In the genomic region with DNA sequence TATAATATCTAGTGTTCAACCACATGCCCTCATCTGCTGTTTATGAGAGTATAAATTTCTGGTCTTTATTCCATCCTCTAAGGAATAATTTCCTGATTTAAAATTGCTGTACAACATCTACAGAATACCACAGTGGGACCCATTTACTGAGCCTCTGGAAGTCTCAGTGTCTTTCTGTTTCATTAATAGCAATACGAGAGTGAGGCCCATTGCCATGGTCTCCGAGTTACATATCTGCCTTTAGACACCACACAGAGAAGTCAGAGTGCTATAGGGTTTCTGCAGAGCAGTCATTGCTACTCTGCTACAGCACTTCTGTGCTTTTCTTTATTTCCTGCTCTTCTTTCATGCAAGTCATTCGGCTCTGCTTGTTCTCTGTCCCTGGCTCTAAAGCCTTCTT, we compare ENCODE assay signal across 23 mouse cellular contexts. TPM values are rescaled to one million over a fixed set of nuclear protein-coding genes. Genes with fewer than 3 reads are reported as not detected.
"Had no signal": no experiment of that assay in that cellular context is flagged by ENCODE, and none has a peak within 500 bp of the region (broad histone marks: within the 10 kb centered on the region; RNA-seq: fewer than 3 reads in every experiment).

No protein-coding gene starts in this region.

- H3K36me3 ChIP-seq: liver, embryonic 13.5 days; liver, embryonic 15.5 days; lung, embryonic 15.5 days; midbrain, embryonic 12.5 days; midbrain, embryonic 15.5 days; stomach, embryonic 15.5 days had no signal

- ATAC-seq: liver, postnatal 0 days; lung, postnatal 0 days; midbrain, embryonic 15.5 days had no signal

- H3K9ac ChIP-seq: liver, embryonic 13.5 days; liver, embryonic 15.5 days; liver, postnatal 0 days; lung, embryonic 15.5 days; midbrain, embryonic 12.5 days; midbrain, embryonic 15.5 days; stomach, embryonic 15.5 days had no signal

- H3K4me2 ChIP-seq: liver, embryonic 11.5 days; liver, embryonic 13.5 days; liver, embryonic 15.5 days; lung, embryonic 15.5 days; midbrain, embryonic 12.5 days; midbrain, embryonic 15.5 days; stomach, embryonic 15.5 days had no signal

- H3K4me3 ChIP-seq: liver, embryonic 13.5 days; liver, embryonic 15.5 days; lung, embryonic 15.5 days; megakaryocyte, embryonic 14.5 days; midbrain, embryonic 12.5 days; midbrain, embryonic 15.5 days; stomach, embryonic 15.5 days had no signal

- H3K4me1 ChIP-seq: liver, embryonic 13.5 days; liver, embryonic 15.5 days; lung, embryonic 15.5 days; megakaryocyte, embryonic 14.5 days; midbrain, embryonic 12.5 days; midbrain, embryonic 15.5 days; stomach, embryonic 15.5 days had no signal

- DNase-seq: liver, embryonic 13.5 days; liver, postnatal 0 days; lung, adult 2 months; lung, postnatal 14 days; lung, postnatal 36 days; right cerebral cortex, postnatal 14 days; thymus, adult 2 months; thymus, postnatal 25 days; thymus, postnatal 4 days had no signal

- H3K27ac ChIP-seq: liver, embryonic 13.5 days; liver, embryonic 15.5 days; lung, embryonic 15.5 days; macrophage; midbrain, embryonic 12.5 days; midbrain, embryonic 15.5 days; stomach, embryonic 15.5 days; stomach, postnatal 0 days had no signal

- H3K27me3 ChIP-seq: liver, embryonic 13.5 days; liver, embryonic 15.5 days; lung, embryonic 15.5 days; megakaryocyte, embryonic 14.5 days; midbrain, embryonic 12.5 days; midbrain, embryonic 15.5 days; stomach, embryonic 15.5 days had no signal

- H3K9me3 ChIP-seq: liver, embryonic 13.5 days; liver, embryonic 15.5 days; lung, embryonic 15.5 days; megakaryocyte, embryonic 14.5 days; midbrain, embryonic 12.5 days; midbrain, embryonic 15.5 days; stomach, embryonic 15.5 days had no signal

RNA-seq across cellular contexts. Expression of gene Ppp3r2, which starts 47.5 kb away (rescaled TPM):
- total RNA-seq: megakaryocyte progenitor cell, adult 5-6 weeks; monocyte, adult 5-6 weeks; neutrophil, adult 5-6 weeks had no signal
- polyA plus RNA-seq: liver, embryonic 13.5 days; liver, embryonic 15.5 days; liver, postnatal 0 days; lung, adult 2 months; lung, embryonic 15.5 days; macrophage; spleen, adult 2 months had no signal
